ENCODE assay signal across 11 mouse cellular contexts in genomic region chr11:108222026-108222425, GRCm38 (mm10).
DNase-seq lines count a peak whose midpoint lies in the region; TF ChIP-seq lines count a peak whose summit lies in the region.
"Had no signal": no experiment of that assay in that cellular context is flagged by ENCODE, and none has a peak within 500 bp of the region (broad histone marks: within the 10 kb centered on the region; RNA-seq: fewer than 3 reads in every experiment).

No protein-coding gene starts in this region.

- peaks cover 16% of the 10 kb centered on the region for H3K79me2 ChIP-seq in CH12.LX (replicated peaks; ENCODE audit: control insufficient read depth, extremely low read depth, insufficient read depth, poor library complexity, severe bottlenecking)

- TF ChIP-seq CTCF in layer of hippocampus, adult 2 months (conservative IDR thresholded peaks at IDR 0.05), result no peak
- TF ChIP-seq CTCF in CH12.LX (conservative IDR thresholded peaks at IDR 0.05 in 1 of 2, IDR thresholded peaks at IDR 0.05 in 1 of 2; ENCODE audit: low read depth in 2 of 2, low read length in 2 of 2), result no peak

- peaks cover 21 to 78% of the 10 kb centered on the region in 2 experiments for H3K4me1 ChIP-seq in CH12.LX (ENCODE audit: control insufficient read depth in 1 of 2, insufficient read depth in 2 of 2)

- in situ Hi-C loops in CH12.LX (cut with MboI; ENCODE audit: low pct_ligation_motif_present, low pct_unique_long_range_greater_than_20kb, low sequenced_read_pairs), result loop anchor here (25.0 kb wide), 1 partner anchor 360 kb away; no protein-coding TSS in a partner anchor

- no peaks in the 10 kb centered on the region for H3K27me3 ChIP-seq in CH12.LX (replicated peaks)
- H3K27me3 ChIP-seq: liver, embryonic 15.5 days had no signal

- TF ChIP-seq EP300 in CH12.LX (IDR thresholded peaks at IDR 0.05; ENCODE audit: low read length), result no peak

- no peak for DNase-seq in layer of hippocampus, adult 2 months (ENCODE audit: low spot score in 2 of 2)
- DNase-seq in layer of hippocampus, adult 8-10 months (ENCODE audit: low spot score in 2 of 2), result no peak
- DNase-seq in CH12.LX (ENCODE audit: extremely low read depth) (no peak), MN1 (ENCODE audit: low spot score) (no peak)
- peak; percentile 90 for DNase-seq in Muller cell, postnatal 12 days (ENCODE audit: inconsistent ontology term)
- peak; percentile 43 for DNase-seq in cerebellum, adult 9-11 months
- no peak for DNase-seq in adrenal gland, postnatal 36 days
- DNase-seq: adrenal gland, adult 2 months; heart, postnatal 4 days; kidney, adult 2 months had no signal

- H3K4me3 ChIP-seq in layer of hippocampus, adult 2 months, result no peak overlapping the region
- H3K4me3 ChIP-seq in CH12.LX (replicated peaks in 1 of 3; ENCODE audit: low read depth in 2 of 3, low read length in 2 of 3, poor library complexity in 1 of 3), result no peak overlapping the region
- H3K4me3 ChIP-seq: liver, embryonic 15.5 days had no signal

- TF ChIP-seq RAD21 in CH12.LX (IDR thresholded peaks at IDR 0.05; ENCODE audit: low read depth, low read length), result no peak

- TF ChIP-seq POLR2A in CH12.LX (IDR thresholded peaks at IDR 0.05; ENCODE audit: low read depth, low read length), result no peak

- H3K27ac ChIP-seq in layer of hippocampus, adult 2 months, result peak overlapping the region; percentile 87
- H3K27ac ChIP-seq in CH12.LX (ENCODE audit: insufficient read depth, low read depth), result peak overlapping the region; percentile 27; the same call in 1 of the 2 replicates
- H3K27ac ChIP-seq: liver, embryonic 15.5 days had no signal

- peaks cover 6% of the 10 kb centered on the region for H3K9me3 ChIP-seq in CH12.LX (replicated peaks; ENCODE audit: low read length)
- H3K9me3 ChIP-seq: liver, embryonic 15.5 days had no signal

- H3K4me2 ChIP-seq in CH12.LX (ENCODE audit: insufficient read depth, low read depth, poor library complexity, severe bottlenecking), result peak overlapping the region; percentile 75; the same call in 1 of the 2 replicates

- peaks cover 0 to 45% of the 10 kb centered on the region in 2 experiments for H3K36me3 ChIP-seq in CH12.LX (replicated peaks in 1 of 2; ENCODE audit: control insufficient read depth in 1 of 2, insufficient read depth in 1 of 2, low read length in 1 of 2)
- H3K36me3 ChIP-seq: liver, embryonic 15.5 days had no signal

- dilution Hi-C loops in CH12.LX (cut with MboI; ENCODE audit: extremely low pct_ligation_motif_present, extremely low pct_unique_long_range_greater_than_20kb, low sequenced_read_pairs), result no loop called here

- H3K9ac ChIP-seq in CH12.LX (ENCODE audit: insufficient read depth, low read depth), result no peak overlapping the region
- H3K9ac ChIP-seq: liver, embryonic 15.5 days had no signal

TF ChIP-seq in CH12.LX, 34 proteins besides CTCF, POLR2A, EP300 and RAD21:
- TF ChIP-seq USF2 (conservative IDR thresholded peaks at IDR 0.05; ENCODE audit: low read depth, low read length) (no peak), NRF1 (IDR thresholded peaks at IDR 0.05; ENCODE audit: low read depth, low read length) (no peak), MYC (IDR thresholded peaks at IDR 0.05; ENCODE audit: low read depth, low read length) (no peak), NELFE (IDR thresholded peaks at IDR 0.05; ENCODE audit: low read depth, low read length) (no peak), POLR2AphosphoS2 (IDR thresholded peaks at IDR 0.05; ENCODE audit: low read depth, low read length) (no peak), RCOR1 (conservative IDR thresholded peaks at IDR 0.05; ENCODE audit: low read depth, low read length) (no peak), IRF4 (IDR thresholded peaks at IDR 0.05; ENCODE audit: low read depth, low read length) (no peak), MAZ (IDR thresholded peaks at IDR 0.05; ENCODE audit: low read depth, low read length) (no peak), ZMIZ1 (IDR thresholded peaks at IDR 0.05; ENCODE audit: low read depth, low read length) (no peak), CHD2 (IDR thresholded peaks at IDR 0.05; ENCODE audit: low read length) (no peak)

Comparison
In these comparisons a context has a peak if more than half of its experiments do, and no peak if none do; other contexts are left out.
1. DNase-seq: peak in Muller cell, postnatal 12 days (single experiment) and cerebellum, adult 9-11 months (single experiment); none in layer of hippocampus, adult 2 months (0 of 2), layer of hippocampus, adult 8-10 months (0 of 2), CH12.LX (single experiment), MN1 (single experiment) and adrenal gland, postnatal 36 days (0 of 2).